ENCODE assay signal across 7 mouse cellular contexts in the genomic region with DNA sequence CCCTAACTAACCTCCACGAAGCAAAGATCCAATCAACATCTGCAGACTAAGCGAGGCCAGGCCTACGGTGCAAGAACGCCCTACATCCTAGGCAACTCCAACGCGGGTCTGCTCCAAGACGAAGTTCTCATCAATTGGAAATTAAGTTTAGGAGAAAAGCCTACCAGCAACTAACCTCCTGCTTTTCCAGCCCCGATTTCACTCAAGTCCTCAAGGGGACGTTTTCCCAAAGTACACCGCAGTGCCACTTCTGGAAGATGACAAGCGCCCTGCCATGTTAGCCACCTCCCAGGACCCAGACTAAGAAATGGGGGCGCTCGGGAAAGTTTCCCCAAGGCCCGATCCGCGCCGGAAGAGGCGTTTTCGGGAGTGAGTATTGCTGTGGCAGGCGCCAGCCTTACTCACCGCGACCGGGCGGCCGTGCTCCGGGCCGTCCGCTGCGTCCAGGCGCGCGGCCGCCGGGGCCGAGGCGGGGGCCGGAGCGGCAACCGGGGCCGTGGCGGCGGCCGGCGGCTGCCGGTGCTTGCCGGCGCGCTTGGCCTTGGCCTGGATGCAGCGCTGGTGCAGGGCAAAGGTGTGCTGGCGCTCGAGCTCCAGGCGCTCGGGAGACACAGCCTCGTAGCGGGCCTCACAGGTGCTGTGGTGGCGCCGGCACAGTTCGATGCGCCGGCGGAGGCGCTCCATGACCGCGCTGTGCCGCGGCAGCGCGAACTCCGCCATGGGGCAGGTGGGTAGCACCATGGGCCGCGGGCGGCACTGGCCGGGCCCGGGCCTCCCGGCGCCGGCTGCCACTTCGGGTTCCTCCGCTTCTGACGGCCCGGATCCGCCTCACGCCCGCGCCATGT. TPM values are rescaled to one million over a fixed set of nuclear protein-coding genes. Genes with fewer than 3 reads are reported as not detected.
DNase-seq lines count a peak whose midpoint lies in the region; ATAC-seq and TF ChIP-seq lines count a peak whose summit lies in the region.

No protein-coding gene starts in this region.

- no peaks in the 10 kb centered on the region for H3K9me3 ChIP-seq in lung, postnatal 0 days (ENCODE audit: low read length)

- peak overlapping the region; percentile 97 for H3K27ac ChIP-seq in lung, postnatal 0 days (ENCODE audit: low read length)

- no peaks in the 10 kb centered on the region for H3K4me1 ChIP-seq in lung, postnatal 0 days (ENCODE audit: insufficient read depth, low read depth, low read length)

- peak overlapping the region; percentile 67 for H3K4me2 ChIP-seq in lung, postnatal 0 days (replicated peaks; ENCODE audit: low read depth, low read length)

- peak; percentile 58 for ATAC-seq in erythroid progenitor cell, adult 5-6 weeks (replicated peaks; ENCODE audit: low FRiP score, poor library complexity, severe bottlenecking)
- peak; percentile 70 for ATAC-seq in lung, postnatal 0 days

- TF ChIP-seq CTCF in lung, postnatal 0 days (IDR thresholded peaks at IDR 0.05), result peak; percentile 30

- H3K9ac ChIP-seq in lung, postnatal 0 days (replicated peaks; ENCODE audit: low read depth), result peak overlapping the region; percentile 92

- H3K4me3 ChIP-seq in lung, postnatal 0 days (ENCODE audit: low read depth, low read length), result peak overlapping the region; percentile 92

- DNase-seq in ES-CJ7 (ENCODE audit: low read depth, low spot score), result peak; percentile 80
- peak; percentile 55 to 58 for DNase-seq in adrenal gland, adult 18-20 months (ENCODE audit: low spot score in 2 of 2)
- peak; percentile 56 to 74 for DNase-seq in heart, postnatal 36 days
- DNase-seq in large intestine, adult 2 months (ENCODE audit: low read depth, low spot score), result peak; percentile 18
- DNase-seq in lung, postnatal 0 days (ENCODE audit: low spot score), result peak; percentile 76
- DNase-seq in retina, embryonic 14.5 days (ENCODE audit: low spot score), result peak; percentile 68

- under 1% methylated on average over 85 of the region's 85 CpGs for WGBS in large intestine, adult 2 months
- WGBS in lung, postnatal 0 days, result under 1% methylated on average over 59 of the region's 85 CpGs

- H3K36me3 ChIP-seq in lung, postnatal 0 days (ENCODE audit: insufficient read depth, low read length), result peaks cover 8% of the 10 kb centered on the region; the same call in 1 of the 2 replicates

- H3K27me3 ChIP-seq in lung, postnatal 0 days (replicated peaks; ENCODE audit: insufficient read depth, low read length), result no peaks in the 10 kb centered on the region

- no peak for TF ChIP-seq EP300 in lung, postnatal 0 days (IDR thresholded peaks at IDR 0.05)

- intact Hi-C loops in heart, postnatal 36 days (cut with DNase I), result loop anchor here (2.0 to 5.0 kb wide), 4 partner anchors 33 to 86 kb away; a partner anchor contains a TSS

RNA-seq across cellular contexts. Expression of a gene that starts 0.6 kb away (rescaled TPM):
- 10 to 100 TPM; 18.0 to 23.1 TPM for total RNA-seq in adrenal gland, adult 18-20 months (2021)
- total RNA-seq in erythroid progenitor cell, adult 5-6 weeks (2015; ENCODE audit: low replicate concordance), result 8.0 and 9.0 TPM in 2 replicates
- total RNA-seq in erythroid progenitor cell, adult 5-6 weeks (2017; ENCODE audit: low replicate concordance), result 4.5 and 5.1 TPM in 2 replicates
- total RNA-seq in heart, postnatal 36 days (2021), result 10 to 100 TPM; 11.5 to 11.8 TPM
- 7.1 and 9.3 TPM in 2 replicates for polyA plus RNA-seq in large intestine, adult 2 months (2012; rRNA removed)
- 5.2 and 6.2 TPM in 2 replicates for polyA plus RNA-seq in lung, postnatal 0 days (2015; fragmentation: Nextera tagmentation; extraction: Ambion mirVana)

RNA-seq across cellular contexts. Expression of a gene that starts 33.9 kb away (rescaled TPM):
- 100 to 1,000 TPM; 431 to 540 TPM for total RNA-seq in adrenal gland, adult 18-20 months (2021)
- total RNA-seq in erythroid progenitor cell, adult 5-6 weeks (2015; ENCODE audit: low replicate concordance), result 160 and 173 TPM in 2 replicates
- 455 and 477 TPM in 2 replicates for total RNA-seq in erythroid progenitor cell, adult 5-6 weeks (2017; ENCODE audit: low replicate concordance)
- total RNA-seq in heart, postnatal 36 days (2021), result 100 to 1,000 TPM; 301 to 316 TPM
- polyA plus RNA-seq in large intestine, adult 2 months (2012; rRNA removed), result 105 and 112 TPM in 2 replicates
- 168 and 186 TPM in 2 replicates for polyA plus RNA-seq in lung, postnatal 0 days (2015; fragmentation: Nextera tagmentation; extraction: Ambion mirVana)

RNA-seq across cellular contexts. Expression of a gene that starts 53.1 kb away (rescaled TPM):
- total RNA-seq in adrenal gland, adult 18-20 months (2021), result 10 to 100 TPM; 15.2 to 46.9 TPM
- 3.2 TPM in 1 of 2 replicates, not detected in the other for total RNA-seq in erythroid progenitor cell, adult 5-6 weeks (2015; ENCODE audit: low replicate concordance)
- total RNA-seq in erythroid progenitor cell, adult 5-6 weeks (2017; ENCODE audit: low replicate concordance), result 0.77 TPM in 1 of 2 replicates, not detected in the other
- 1 to 10 TPM; 5.5 to 8.6 TPM for total RNA-seq in heart, postnatal 36 days (2021)
- polyA plus RNA-seq in large intestine, adult 2 months (2012; rRNA removed), result 25.7 and 36.3 TPM in 2 replicates
- polyA plus RNA-seq in lung, postnatal 0 days (2015; fragmentation: Nextera tagmentation; extraction: Ambion mirVana), result 21.8 and 21.9 TPM in 2 replicates

Comparison
In these comparisons a context has a peak if more than half of its experiments do, and no peak if none do; other contexts are left out.
1. Peak in every context shown above with its lines: DNase-seq, ATAC-seq, H3K4me3 ChIP-seq and H3K27ac ChIP-seq.
2. DNase-seq: peak in every context shown above with its lines; median percentile 80 in ES-CJ7; 76 in lung, postnatal 0 days; 68 in retina, embryonic 14.5 days; 65 in heart, postnatal 36 days; 56 in adrenal gland, adult 18-20 months; 18 in large intestine, adult 2 months.